Mouse (Mus musculus) heart, postnatal 14 days (tissue): ENCODE results near the gene Cilp2. TPM values are rescaled to one million over a fixed set of nuclear protein-coding genes. Genes with fewer than 3 reads are reported as not detected.

Experiments
- DNase-seq, 2 experiments: peaks; one replicate each; pipeline ENCODE4 v3.0.0; 2021 to 2022
- intact Hi-C: fragments of 180-260 bp; cut with DNase I; formaldehyde crosslinking; loops from one replicate; pipeline ENCODE4 v1.15.1; 2025
- total RNA-seq, 2 experiments: library from RNA; stranded (reverse); gene quantifications; 2 replicates each; pipeline ENCODE4 v1.2.3; 2021

Gene Cilp2
- total RNA-seq, 2 experiments from 2014 or later, result 1.7 TPM

DNA sequence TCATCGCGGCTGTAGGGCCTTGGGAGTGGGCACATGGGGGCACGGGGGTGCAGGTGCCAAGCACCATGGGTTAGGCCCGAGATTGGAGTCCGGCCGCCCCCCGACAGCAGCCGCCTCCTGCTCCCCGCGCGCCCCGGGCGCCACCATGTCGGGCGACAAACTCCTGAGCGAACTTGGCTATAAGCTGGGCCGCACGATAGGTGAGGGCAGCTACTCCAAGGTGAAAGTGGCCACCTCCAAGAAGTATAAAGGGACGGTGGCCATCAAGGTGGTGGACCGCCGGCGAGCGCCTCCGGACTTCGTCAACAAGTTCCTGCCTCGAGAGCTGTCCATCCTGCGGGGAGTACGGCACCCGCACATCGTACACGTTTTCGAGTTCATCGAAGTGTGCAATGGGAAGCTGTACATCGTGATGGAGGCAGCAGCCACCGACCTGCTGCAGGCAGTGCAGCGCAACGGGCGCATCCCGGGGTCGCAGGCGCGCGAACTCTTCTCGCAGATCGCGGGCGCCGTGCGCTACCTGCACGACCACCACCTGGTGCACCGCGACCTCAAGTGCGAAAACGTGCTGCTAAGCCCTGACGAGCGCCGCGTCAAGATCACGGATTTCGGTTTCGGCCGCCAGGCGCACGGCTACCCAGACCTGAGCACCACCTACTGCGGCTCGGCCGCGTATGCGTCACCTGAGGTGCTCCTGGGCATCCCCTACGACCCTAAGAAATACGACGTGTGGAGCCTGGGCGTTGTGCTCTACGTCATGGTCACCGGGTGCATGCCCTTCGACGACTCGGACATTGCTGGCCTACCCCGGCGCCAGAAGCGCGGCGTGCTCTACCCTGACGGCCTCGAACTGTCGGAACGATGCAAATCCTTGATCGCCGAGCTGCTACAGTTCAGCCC lies 14.9 kb upstream of the Cilp2 start, which contains the start of the genes Tssk6, Ndufa13 and Yjefn3:
Gene Tssk6, plus strand, starts transcription at position 22 of the 900 bp plus-strand sequence.
Gene Ndufa13, minus strand, starts transcription at position 396 of the 900 bp plus-strand sequence.
Gene Yjefn3, minus strand, starts transcription at position 550 of the 900 bp plus-strand sequence.
- intact Hi-C loops, result no loop called here
- DNase-seq, result peak; percentile 39 to 40

GRCm38 (mm10) chr8:69901484-69902162 lies 14.1 kb upstream of the Cilp2 start:
- intact Hi-C loops, result no loop called here
- DNase-seq, result peak; percentile 97 to 99

- intact Hi-C loops, result no loop called here
- DNase-seq, result no peak
Observed at GRCm38 (mm10) chr8:69900895-69901451, 13.5 kb upstream of the Cilp2 start.

- intact Hi-C loops, result loop anchor here (10.0 kb wide), 1 partner anchor 275 kb away; the partner anchor contains the start of gene Zfp868
Observed at GRCm38 (mm10) chr8:69899876-69900275, 12.4 kb upstream of the Cilp2 start.

GRCm38 (mm10) chr8:69897857-69898256 lies 10.4 kb upstream of the Cilp2 start:
- no peak for DNase-seq
- intact Hi-C loops, result loop anchor here (10.0 kb wide), 1 partner anchor 273 kb away; the partner anchor contains the start of gene Zfp868

More at GRCm38 (mm10) chr8:69899876-69900275, 12.4 kb upstream of the Cilp2 start:
- no peak for DNase-seq

DNA sequence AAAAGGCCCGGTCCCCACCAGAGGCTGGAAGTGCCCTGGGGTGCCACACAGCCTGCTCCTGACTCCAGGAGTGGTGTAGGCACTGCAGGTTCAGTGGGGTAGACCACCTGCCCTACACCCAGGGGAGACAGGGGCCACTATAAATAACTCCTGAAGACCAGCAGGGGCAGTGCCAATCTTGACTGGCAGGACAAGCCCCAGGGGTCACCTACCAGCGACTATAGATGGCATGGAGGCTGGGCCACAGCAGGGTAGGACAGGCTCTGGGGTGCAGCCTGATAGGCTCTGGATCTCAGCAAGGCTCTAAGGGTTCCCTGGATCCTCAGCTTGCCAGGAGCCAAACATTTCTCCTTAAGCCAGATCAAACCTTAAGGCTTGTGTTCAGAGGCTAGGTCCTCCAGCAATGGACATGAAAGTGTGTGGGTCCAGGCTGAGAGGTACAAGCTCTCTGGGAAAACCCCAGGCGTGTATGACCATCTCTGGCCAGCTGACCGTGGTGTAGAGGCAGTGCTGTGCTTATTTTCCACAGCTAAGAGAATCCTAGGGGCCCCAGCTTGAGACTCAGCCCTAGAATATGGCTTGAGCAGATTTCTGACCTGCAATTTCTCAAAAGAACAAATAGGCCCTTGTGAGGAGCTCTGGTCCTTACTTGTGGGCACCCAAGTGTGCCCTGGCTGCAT lies 8.4 kb upstream of the Cilp2 start:
- intact Hi-C loops, result loop anchor here (10.0 kb wide), 1 partner anchor 271 kb away; the partner anchor contains the start of gene Zfp868
- DNase-seq, result no peak

DNA sequence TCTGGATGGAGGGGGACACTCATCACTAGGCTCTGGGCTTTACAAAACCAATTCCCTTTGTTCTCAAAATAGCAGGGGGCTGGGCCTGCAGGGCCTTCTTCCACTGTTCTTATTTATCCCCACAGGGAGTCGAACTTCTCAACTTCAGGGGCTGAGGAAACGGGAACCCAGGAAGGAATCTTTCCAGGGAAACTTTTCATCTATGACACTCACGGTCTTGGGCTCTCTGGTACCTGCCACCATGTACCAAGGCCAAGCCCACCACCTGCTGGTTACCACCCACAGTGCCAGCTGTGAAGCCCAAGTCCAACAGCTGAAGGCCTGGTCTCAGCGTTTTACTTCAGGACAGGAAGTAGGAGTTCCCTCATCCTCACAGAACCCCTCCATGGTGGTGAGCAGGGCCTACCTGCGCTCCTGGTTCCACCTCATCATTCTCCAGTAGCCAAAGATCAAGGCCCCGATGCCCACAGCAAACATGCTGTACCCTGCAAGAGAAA lies 7.4 kb upstream of the Cilp2 start:
- no peak for DNase-seq
- intact Hi-C loops, result loop anchor here (10.0 kb wide), 1 partner anchor 270 kb away; the partner anchor contains the start of gene Zfp868

DNA sequence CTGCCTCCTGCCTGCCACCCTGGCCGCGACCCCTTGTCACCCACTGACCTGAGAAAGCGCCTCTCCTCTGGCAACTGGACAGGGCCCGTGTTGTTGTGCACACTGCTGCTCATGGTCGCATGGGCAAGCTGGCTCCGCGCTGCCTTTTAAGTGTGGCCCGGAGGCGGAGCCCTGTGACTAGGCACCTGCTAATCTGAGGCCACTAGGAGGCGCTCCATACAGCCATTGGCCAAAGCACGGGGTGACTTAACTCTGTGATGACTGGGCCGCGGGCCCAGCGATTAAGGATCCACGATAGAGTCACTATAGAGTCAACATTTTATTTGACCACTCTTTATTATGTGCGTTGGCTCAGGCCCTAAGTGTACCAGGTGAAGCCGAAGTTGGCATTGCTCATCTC lies 6.4 kb upstream of the Cilp2 start:
- peak; percentile 41 to 76 for DNase-seq
- intact Hi-C loops, result loop anchor here (10.0 kb wide), 1 partner anchor 269 kb away; the partner anchor contains the start of gene Zfp868

DNA sequence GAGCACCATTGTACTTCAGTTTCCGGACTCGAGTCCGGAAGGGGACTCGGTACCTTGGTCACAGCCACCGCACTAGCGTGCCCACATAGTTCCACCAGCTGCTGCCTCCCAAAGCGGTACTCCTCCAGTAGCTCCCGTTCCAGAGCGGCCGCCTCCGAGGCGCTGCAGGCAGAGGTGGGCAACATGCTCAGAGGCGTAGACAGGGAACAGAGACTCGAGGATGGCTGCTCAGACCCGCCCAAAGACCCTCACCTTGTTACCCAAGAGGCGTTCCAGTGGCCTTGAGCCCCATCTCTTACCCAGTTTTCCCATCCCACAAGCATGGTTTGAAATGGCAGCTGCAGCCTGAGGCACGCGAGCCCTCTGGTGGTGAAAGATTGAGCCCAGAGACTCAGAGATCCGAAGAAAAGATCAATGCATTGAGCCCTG lies 3.3 kb upstream of the Cilp2 start:
- intact Hi-C loops, result loop anchor here (10.0 kb wide), 1 partner anchor 266 kb away; the partner anchor contains the start of gene Zfp868
- peak in 1 of 2 experiments; percentile 62 for DNase-seq

GRCm38 (mm10) chr8:69888902-69889301 lies 1.4 kb upstream of the Cilp2 start:
- intact Hi-C loops, result loop anchor here (2.0 kb wide), 1 partner anchor 14 kb away; no protein-coding TSS in a partner anchor
- no peak for DNase-seq

DNA sequence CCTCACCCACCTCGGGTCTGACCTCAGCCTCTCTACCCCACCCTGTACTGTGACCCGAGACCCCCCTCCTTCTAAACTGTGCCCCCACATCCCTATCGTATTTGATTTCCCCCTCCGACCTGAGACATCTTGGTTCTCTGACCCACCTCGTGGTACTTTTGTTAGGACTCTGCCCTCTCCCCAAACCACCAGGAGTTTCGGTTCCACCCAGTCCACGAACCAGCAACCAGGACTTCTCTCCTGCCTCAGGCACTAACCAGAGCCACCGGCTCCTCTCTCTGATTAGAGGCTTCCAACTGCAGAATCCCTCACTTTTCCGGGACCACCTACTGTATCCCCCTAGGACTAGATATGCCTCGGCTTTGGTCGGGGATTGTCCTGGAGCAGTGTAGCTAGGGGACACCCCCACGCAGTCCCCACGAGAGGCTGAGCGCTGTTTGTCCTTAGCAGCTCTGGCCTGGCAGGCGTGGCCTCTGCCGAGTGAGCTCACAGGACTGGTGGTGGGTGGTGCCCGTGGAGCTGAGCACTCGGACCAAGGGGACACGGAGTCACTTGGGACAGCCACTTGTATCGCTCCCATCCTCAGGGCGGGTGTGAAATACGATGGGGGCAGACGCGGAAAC lies 868 bp upstream of the Cilp2 start:
- intact Hi-C loops, result loop anchor here (2.0 kb wide), 1 partner anchor 14 kb away; no protein-coding TSS in a partner anchor
- peak in 1 of 2 experiments; percentile 39 for DNase-seq

DNA sequence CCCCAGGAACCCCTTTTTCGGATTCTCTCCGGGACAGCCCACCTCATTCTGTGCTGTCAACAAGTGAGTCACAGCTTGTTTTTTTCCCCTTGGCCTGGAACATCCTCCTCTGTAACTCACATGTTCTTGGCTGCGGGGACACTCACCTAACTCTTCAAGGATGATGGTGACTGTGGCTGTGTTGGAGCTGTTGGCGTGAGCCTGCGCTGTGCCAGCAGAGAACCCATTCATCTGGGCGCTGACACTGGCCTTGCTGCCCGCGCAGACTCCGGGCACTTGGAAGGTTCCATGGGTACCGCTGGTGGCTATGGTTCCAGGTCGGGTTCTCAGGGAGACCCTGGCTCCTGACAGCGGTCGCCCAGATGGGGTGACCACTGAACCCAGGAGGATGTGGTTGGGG lies 3.3 kb downstream of the Cilp2 start:
- DNase-seq, result no peak

DNA sequence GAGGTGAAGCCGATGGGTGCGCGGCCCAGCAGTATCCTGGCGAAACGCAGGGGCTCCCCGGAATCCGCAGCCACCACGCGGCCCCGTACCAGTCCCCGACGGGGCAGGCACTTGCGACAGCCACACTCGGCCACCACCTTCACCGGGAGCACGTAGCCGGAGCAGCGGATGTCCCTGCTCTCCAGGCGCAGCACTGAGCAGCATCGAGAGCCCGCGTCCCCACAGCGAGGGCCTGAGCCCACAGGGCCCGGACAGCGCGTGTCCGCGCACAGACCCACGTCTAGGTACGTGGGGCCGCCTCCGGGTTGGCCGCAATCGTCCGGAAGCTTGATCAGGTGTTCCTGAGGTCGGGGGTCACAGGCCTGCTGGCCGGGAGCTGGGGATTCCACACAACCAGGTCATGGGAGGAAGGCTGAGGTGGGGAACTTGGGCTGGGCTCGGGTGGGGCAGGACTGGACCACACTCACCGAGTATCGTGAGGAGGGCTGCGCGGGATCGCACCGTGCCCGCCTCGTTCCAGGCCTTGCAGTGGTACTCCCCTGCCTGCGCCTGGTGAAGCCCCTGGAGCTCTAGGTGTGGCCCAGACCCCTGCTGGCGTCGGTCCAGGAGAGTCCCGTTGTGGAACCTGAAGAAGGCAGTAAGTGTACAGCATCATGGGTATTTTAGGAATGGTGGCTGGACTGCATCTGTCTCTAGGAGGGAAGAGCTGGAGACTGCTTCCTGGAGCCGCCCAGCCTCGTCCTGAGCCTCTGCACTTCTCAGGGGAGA lies 4.5 kb downstream of the Cilp2 start:
- DNase-seq, result no peak
- intact Hi-C loops, result no loop called here

More for the DNA sequence above, 3.3 kb downstream of the Cilp2 start:
- intact Hi-C loops, result no loop called here

GRCm38 (mm10) chr8:69882021-69882756 lies 5.3 kb downstream of the Cilp2 start:
- intact Hi-C loops, result no loop called here
- peak; percentile 72 to 74 for DNase-seq

DNA sequence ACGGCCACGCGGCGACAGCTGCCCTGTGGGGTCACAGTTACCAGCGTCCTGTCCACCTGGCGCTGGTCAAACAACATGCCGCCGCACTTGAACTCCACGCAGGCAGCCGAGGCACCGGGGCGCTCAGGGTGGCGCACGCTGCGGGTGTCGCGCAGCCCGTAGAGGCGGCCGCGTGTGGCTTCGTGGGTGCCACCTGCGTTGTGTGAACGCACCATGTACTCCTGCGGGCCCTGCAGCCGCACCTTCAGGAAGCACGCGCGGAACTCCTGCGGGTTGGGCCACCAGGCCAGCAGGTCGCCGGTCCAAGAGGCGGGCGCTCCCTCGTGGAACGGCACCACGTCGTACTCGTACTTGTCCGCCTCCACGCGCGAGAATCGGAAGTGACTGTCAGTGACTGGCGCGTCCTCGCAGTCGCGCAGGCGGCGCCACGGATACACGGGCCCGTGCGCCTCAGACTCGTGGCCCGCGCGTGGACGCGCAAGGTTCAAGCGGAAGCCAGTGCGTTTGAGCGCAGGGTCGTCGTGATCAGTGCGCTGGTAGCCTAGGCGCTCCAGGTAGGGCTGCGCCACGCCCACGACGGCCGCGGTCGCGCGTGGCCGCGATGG lies 6.1 kb downstream of the Cilp2 start:
- intact Hi-C loops, result no loop called here
- no peak for DNase-seq

DNA sequence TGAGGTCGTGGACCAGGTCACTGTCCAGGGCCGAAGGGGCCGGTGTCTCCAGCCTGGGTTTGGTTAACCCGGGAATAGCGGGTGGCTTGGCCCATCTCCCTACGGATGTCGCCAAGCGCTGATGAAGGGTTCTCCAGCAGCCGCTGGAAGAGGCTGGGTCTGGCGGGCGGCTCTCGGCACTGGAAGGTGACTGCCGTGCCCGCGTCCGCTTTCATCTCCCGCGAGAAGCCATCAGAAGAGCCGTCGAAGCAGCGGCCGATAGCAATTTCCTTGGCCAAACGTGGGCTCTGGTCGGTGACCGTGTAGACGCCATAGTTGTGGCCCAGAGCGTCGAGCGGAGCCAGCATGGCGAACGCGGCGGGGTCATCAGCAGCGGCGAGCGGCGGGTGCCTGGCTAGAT lies 6.6 kb downstream of the Cilp2 start:
- intact Hi-C loops, result no loop called here

DNA sequence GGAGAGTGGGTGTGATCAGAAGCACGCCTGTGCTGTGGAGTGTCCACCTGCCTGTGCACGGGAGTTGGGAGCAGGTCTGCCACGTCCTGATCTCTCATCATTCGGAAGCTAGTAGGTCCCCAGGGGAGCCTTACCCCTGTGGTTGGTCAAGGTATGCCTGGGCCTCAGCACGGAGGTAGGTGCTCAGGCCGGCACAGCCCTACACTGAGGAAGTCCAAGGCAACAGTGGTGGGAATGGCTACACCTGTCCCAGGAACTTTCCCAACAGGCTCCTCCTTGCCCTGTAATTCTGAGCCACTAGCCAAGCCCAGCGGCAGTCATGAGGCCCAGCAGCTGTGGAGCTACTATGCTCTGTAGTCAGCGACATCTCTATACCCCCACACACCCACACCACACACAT lies 7.8 kb downstream of the Cilp2 start:
- intact Hi-C loops, result no loop called here
- DNase-seq, result no peak

More for the DNA sequence above, 6.6 kb downstream of the Cilp2 start:
- DNase-seq, result no peak
